Mouse (Mus musculus) testis, adult 2 months (tissue): ENCODE measurements around the gene Use1.

Experiments used
- CTCF ChIP-seq: fragments of 200-500 bp; IDR thresholded peaks from 2 replicates; pipeline ENCODE4 v1.5.1; 2012; ENCODE audit warnings: low read depth, mild to moderate bottlenecking, inconsistent platforms, low read length, moderate library complexity; ENCODE audit not compliant: control insufficient read depth, insufficient read depth, insufficient replicate concordance
- POLR2A ChIP-seq: fragments of 200-500 bp; IDR thresholded peaks from 2 replicates; pipeline ENCODE4 v1.6.1; 2012; ENCODE audit warnings: low read depth, mild to moderate bottlenecking, inconsistent platforms, low read length, moderate library complexity; ENCODE audit not compliant: control insufficient read depth

DNA sequence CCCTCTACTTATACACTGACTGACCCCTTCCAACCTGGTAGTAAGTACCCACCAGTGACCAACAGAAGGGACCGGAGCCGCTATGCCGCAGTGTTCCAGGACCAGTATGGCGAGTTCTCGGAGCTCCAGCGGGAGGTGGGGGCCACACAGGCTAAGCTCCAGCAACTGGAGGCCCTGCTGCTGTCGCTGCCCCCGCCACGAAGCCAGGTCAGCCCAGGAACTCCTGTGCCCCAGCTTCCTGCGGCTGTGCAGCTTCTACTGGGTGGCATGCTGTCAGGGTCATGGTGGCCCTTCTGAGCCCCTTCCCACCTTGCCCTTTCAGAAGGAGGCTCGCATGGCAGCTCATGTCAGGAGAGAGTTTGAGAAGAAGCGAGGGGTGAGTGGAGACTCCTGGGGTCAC is 5.8 kb downstream of the Use1 start:
- TF ChIP-seq POLR2A = no peak
- no peak for TF ChIP-seq CTCF
